Mouse (Mus musculus) kidney, embryonic 16.5 days (tissue): Measurements from ENCODE around the gene Uchl4. TPM values are rescaled to one million over a fixed set of nuclear protein-coding genes. Genes with fewer than 3 reads are reported as not detected.

Source experiments
- ATAC-seq: fragments of 200-750 bp; cut with Nextera tagmentation; 2 replicates; pipeline ENCODE4 v1.8.0; 2017; ENCODE audit warnings: moderate TSS enrichment; ENCODE audit not compliant: low FRiP score, low TSS enrichment
- H3K27ac ChIP-seq: fragments of 300-500 bp; sonication (generic); 2 replicates; pipeline ENCODE4 v1.5.1; 2014; ENCODE audit warnings: low read length
- H3K27me3 ChIP-seq: fragments of 300-500 bp; sonication (generic); 2 replicates; pipeline ENCODE4 v1.6.1; 2014; ENCODE audit warnings: low read length, control low read depth, mixed read lengths; ENCODE audit not compliant: insufficient read depth
- H3K36me3 ChIP-seq: fragments of 300-500 bp; sonication (generic); 2 replicates; pipeline ENCODE4 v1.6.1; 2014; ENCODE audit warnings: low read length, control low read depth, mixed read lengths; ENCODE audit not compliant: insufficient read depth
- H3K4me1 ChIP-seq: fragments of 300-500 bp; sonication (generic); 2 replicates; pipeline ENCODE4 v1.6.1; 2014; ENCODE audit warnings: low read length, control low read depth, mixed read lengths; ENCODE audit not compliant: insufficient read depth
- H3K4me2 ChIP-seq: fragments of 300-500 bp; sonication (generic); replicated peaks from 2 replicates; pipeline ENCODE4 v1.6.1; 2014; ENCODE audit warnings: low read depth, low read length
- H3K4me3 ChIP-seq: fragments of 300-500 bp; sonication (generic); 2 replicates; pipeline ENCODE4 v1.5.1; 2014; ENCODE audit warnings: mild to moderate bottlenecking, low read length
- H3K9ac ChIP-seq: fragments of 300-500 bp; sonication (generic); replicated peaks from 2 replicates; pipeline ENCODE4 v1.6.1; 2014; ENCODE audit warnings: low read length
- H3K9me3 ChIP-seq: fragments of 300-500 bp; sonication (generic); 2 replicates; pipeline ENCODE4 v1.6.1; 2016; ENCODE audit warnings: low read length, control low read depth
- WGBS: fragments of 180-500 bp; shearing (Covaris S2); extraction: QIAGEN DNeasy Blood & Tissue Kit; methylation state at CpG from one replicate; pipeline ENCODE4 v1.1.7; 2014; 5-methylcytosine and 5-hydroxymethylcytosine counted together
- microRNA-seq: library from miRNA; unstranded; fragments of <30 nt; microRNA quantifications from one replicate; pipeline ENCODE4, GENCODE M21; 2016
- polyA plus RNA-seq: library from polyadenylated mRNA; unstranded; fragments of >200 nt; fragmentation: Nextera tagmentation; extraction: Ambion mirVana; gene quantifications from 2 replicates; pipeline ENCODE4 v1.2.1, GENCODE M21; 2015

Gene Uchl4
- polyA plus RNA-seq, 1 experiment from 2014 or later = 2.4 TPM

GRCm38 (mm10) chr9:64281105-64281780, 46.2 kb downstream of the Uchl4 start, which contains the start of gene Tipin:
Gene Tipin (plus strand): TSS chr9:64281581.
- Histone ChIP-seq H3K9ac (peak within 1 kb of the TSS; percentile 98), H3K9me3 (no peaks in the 10 kb centered on the region), H3K36me3 (no peaks in the 10 kb centered on the region), H3K27me3 (no peaks in the 10 kb centered on the region), H3K27ac (peak within 1 kb of the TSS; percentile 95), H3K4me3 (peak within 1 kb of the TSS; percentile 88), H3K4me1 (peaks cover 9% of the 10 kb centered on the region), H3K4me2 (peak within 1 kb of the TSS; percentile 79)
- ATAC-seq = peak; percentile 95
- 2% methylated on average over 45 of the region's 46 CpGs for WGBS

GRCm38 (mm10) chr9:64281781-64282178, 46.8 kb downstream of the Uchl4 start:
- H3K36me3 ChIP-seq = no peaks in the 10 kb centered on the region
- peak overlapping the region; percentile 95 for H3K27ac ChIP-seq
- no peaks in the 10 kb centered on the region for H3K27me3 ChIP-seq
- peak overlapping the region; percentile 98 for H3K9ac ChIP-seq
- H3K4me1 ChIP-seq = peaks cover 9% of the 10 kb centered on the region
- H3K4me2 ChIP-seq = peak overlapping the region; percentile 79
- peak overlapping the region; percentile 88 for H3K4me3 ChIP-seq
- WGBS = under 1% methylated on average over 24 of the region's 24 CpGs
- no peaks in the 10 kb centered on the region for H3K9me3 ChIP-seq
- peak; percentile 92 for ATAC-seq

- H3K9me3 ChIP-seq = no peaks in the 10 kb centered on the region
- H3K9ac ChIP-seq = peak overlapping the region; percentile 98
- WGBS = 45% methylated on average over 5 of the region's 5 CpGs
- ATAC-seq = no peak
- H3K4me3 ChIP-seq = peak overlapping the region; percentile 88
- H3K36me3 ChIP-seq = no peaks in the 10 kb centered on the region
- H3K27me3 ChIP-seq = no peaks in the 10 kb centered on the region
- peaks cover 9% of the 10 kb centered on the region for H3K4me1 ChIP-seq
- H3K27ac ChIP-seq = no peak overlapping the region
- H3K4me2 ChIP-seq = peak overlapping the region; percentile 79
Observed at GRCm38 (mm10) chr9:64282404-64282987, 47.5 kb downstream of the Uchl4 start.

Small RNA genes lying within 50 kb of the gene (microRNA-seq; reads per million reads assigned to microRNA genes)
- not detected for gene Gm24106

Other genes starting within 250 kb of the Uchl4 start
- 8.1 and 8.4 TPM in 2 replicates for gene Smad6, start 213.1 kb upstream of the Uchl4 start, polyA plus RNA-seq
- gene Lctl, start 118.1 kb upstream of the Uchl4 start, polyA plus RNA-seq = 0.07 and 0.24 TPM in 2 replicates
- gene Zwilch, start 62.1 kb upstream of the Uchl4 start, polyA plus RNA-seq = 26.8 and 32.1 TPM in 2 replicates
- 1,111 and 1,181 TPM in 2 replicates for gene Rpl4, start 61.8 kb upstream of the Uchl4 start, polyA plus RNA-seq
- gene Snapc5, start 55.9 kb upstream of the Uchl4 start, polyA plus RNA-seq = 31.9 and 37.3 TPM in 2 replicates
- 89.0 and 92.2 TPM in 2 replicates for gene Map2k1, start 18.4 kb downstream of the Uchl4 start, polyA plus RNA-seq
- gene Tipin, start 46.4 kb downstream of the Uchl4 start, polyA plus RNA-seq = 201 and 208 TPM in 2 replicates
- gene Dis3l, start 106.1 kb downstream of the Uchl4 start, polyA plus RNA-seq = 23.9 and 25.9 TPM in 2 replicates
- gene Megf11, start 150.4 kb downstream of the Uchl4 start, polyA plus RNA-seq = 4.7 and 4.9 TPM in 2 replicates